Mouse (Mus musculus): ENCODE measurements around the gene Hist1h3c. TPM values are rescaled to one million over a fixed set of nuclear protein-coding genes. Genes with fewer than 3 reads are reported as not detected.

The Hist1h3c gene
- polyA plus RNA-seq, 1 experiment = 2.3 TPM

DNA sequence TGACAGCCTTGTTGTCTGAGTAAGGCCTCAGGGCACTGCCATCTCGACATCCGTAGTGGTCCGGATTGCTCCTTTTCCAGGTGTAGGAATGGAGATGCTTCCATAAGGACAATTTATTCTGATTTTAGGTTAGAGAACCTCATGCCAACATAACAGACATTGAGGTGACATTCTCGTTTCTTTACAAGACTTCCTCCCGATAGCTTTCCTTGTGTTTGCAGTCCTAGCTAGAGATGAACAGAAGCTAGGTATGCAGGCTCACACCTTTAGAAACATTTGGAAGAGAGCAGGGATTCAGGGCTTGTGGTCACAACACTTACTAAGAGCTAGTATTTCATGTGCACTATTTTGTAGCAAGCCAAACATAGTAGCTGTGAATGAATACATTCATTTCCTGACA is 2.2 kb downstream of the Hist1h3c start:
- Histone ChIP-seq H3K4me1 (ENCODE audit: control insufficient read depth, insufficient read depth, low read length) (peaks cover 12% of the 10 kb centered on the region), H3K4me3 (ENCODE audit: control insufficient read depth, low read depth, low read length) (no peak overlapping the region), H3K27ac (ENCODE audit: control insufficient read depth, insufficient read depth, low read depth, low read length) (no peak overlapping the region)

DNA sequence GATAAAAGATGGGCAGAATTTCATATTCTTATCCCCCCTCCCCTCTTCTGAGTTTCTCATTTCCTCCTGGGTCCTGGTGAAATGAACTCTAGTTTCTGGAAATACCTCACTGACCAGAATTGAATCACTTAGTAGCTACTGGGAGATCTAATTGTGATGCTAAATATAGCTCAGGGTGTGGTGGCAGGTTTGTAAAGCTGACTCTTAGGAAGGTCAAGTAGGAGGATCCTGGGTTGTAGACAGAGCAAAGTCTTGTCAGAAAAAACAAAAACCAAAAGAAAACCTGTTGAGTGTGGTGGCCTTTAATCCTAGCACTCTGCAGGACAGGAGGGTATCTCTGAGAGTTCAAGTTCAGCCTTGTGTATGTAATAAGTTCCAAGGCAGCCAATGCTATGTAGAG is 3.4 kb downstream of the Hist1h3c start:
- Histone ChIP-seq H3K4me1 (ENCODE audit: control insufficient read depth, insufficient read depth, low read length) (peaks cover 12% of the 10 kb centered on the region), H3K36me3 (ENCODE audit: control insufficient read depth, insufficient read depth, low read length) (no peaks in the 10 kb centered on the region), H3K4me3 (ENCODE audit: control insufficient read depth, low read depth, low read length) (no peak overlapping the region), H3K27ac (ENCODE audit: control insufficient read depth, insufficient read depth, low read depth, low read length) (no peak overlapping the region), H3K27me3 (ENCODE audit: control insufficient read depth, insufficient read depth, low read length) (no peaks in the 10 kb centered on the region)
- TF ChIP-seq CTCF (IDR thresholded peaks at IDR 0.05; ENCODE audit: control insufficient read depth, insufficient read depth, insufficient replicate concordance, low read depth, low read length) (no peak), POLR2A (IDR thresholded peaks at IDR 0.05; ENCODE audit: control insufficient read depth, low read depth, low read length) (no peak)

More for the DNA sequence above, 2.2 kb downstream of the Hist1h3c start:
- Histone ChIP-seq H3K36me3 (ENCODE audit: control insufficient read depth, insufficient read depth, low read length) (no peaks in the 10 kb centered on the region), H3K27me3 (ENCODE audit: control insufficient read depth, insufficient read depth, low read length) (no peaks in the 10 kb centered on the region)
- TF ChIP-seq POLR2A (IDR thresholded peaks at IDR 0.05; ENCODE audit: control insufficient read depth, low read depth, low read length) = no peak
- no peak for TF ChIP-seq CTCF (IDR thresholded peaks at IDR 0.05; ENCODE audit: control insufficient read depth, insufficient read depth, insufficient replicate concordance, low read depth, low read length)

- no peak overlapping the region for H3K4me3 ChIP-seq (ENCODE audit: control insufficient read depth, low read depth, low read length)
- TF ChIP-seq POLR2A (IDR thresholded peaks at IDR 0.05; ENCODE audit: control insufficient read depth, low read depth, low read length) = no peak
- no peak for TF ChIP-seq CTCF (IDR thresholded peaks at IDR 0.05; ENCODE audit: control insufficient read depth, insufficient read depth, insufficient replicate concordance, low read depth, low read length)
Observed at GRCm38 (mm10) chr13:23740910-23741309, 4.5 kb downstream of the Hist1h3c start.

DNA sequence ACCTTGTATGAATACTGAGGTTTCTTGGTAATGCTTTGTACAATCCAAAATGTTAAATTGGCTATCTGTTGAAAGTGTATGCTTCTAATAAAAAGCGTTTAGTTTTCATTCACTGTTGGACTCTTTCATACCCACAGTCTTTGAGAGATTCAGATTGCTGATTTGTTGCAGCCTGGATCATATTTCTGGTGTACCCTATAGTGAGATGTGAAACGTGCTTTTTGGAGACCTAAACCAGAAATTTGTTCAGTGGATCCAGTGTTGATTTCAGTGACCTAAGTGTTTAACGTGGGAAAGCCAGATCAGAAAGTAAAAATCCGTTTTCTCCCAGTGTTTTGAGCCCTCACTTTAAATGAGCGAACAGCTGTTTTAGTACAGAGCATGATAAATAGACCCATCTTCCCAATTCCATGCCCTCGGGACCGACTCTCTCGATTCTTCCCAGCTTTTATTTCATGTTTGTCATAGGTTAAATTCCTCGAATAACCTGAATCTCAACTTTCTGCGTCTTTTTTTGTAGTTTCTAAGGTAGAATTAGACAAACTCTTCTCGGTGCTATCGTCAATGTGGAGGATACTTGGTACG is 5.1 kb downstream of the Hist1h3c start:
- H3K4me3 ChIP-seq (ENCODE audit: control insufficient read depth, low read depth, low read length) = peak overlapping the region; percentile 83; the same call in 1 of the 2 replicates
- H3K36me3 ChIP-seq (ENCODE audit: control insufficient read depth, insufficient read depth, low read length) = no peaks in the 10 kb centered on the region
- H3K4me1 ChIP-seq (ENCODE audit: control insufficient read depth, insufficient read depth, low read length) = peaks cover 7% of the 10 kb centered on the region
- TF ChIP-seq POLR2A (IDR thresholded peaks at IDR 0.05; ENCODE audit: control insufficient read depth, low read depth, low read length) (no peak), CTCF (IDR thresholded peaks at IDR 0.05; ENCODE audit: control insufficient read depth, insufficient read depth, insufficient replicate concordance, low read depth, low read length) (no peak)
- H3K27ac ChIP-seq (ENCODE audit: control insufficient read depth, insufficient read depth, low read depth, low read length) = peak overlapping the region; percentile 86
- H3K27me3 ChIP-seq (ENCODE audit: control insufficient read depth, insufficient read depth, low read length) = no peaks in the 10 kb centered on the region

More at GRCm38 (mm10) chr13:23740910-23741309, 4.5 kb downstream of the Hist1h3c start:
- no peaks in the 10 kb centered on the region for H3K36me3 ChIP-seq (ENCODE audit: control insufficient read depth, insufficient read depth, low read length)
- no peak overlapping the region for H3K27ac ChIP-seq (ENCODE audit: control insufficient read depth, insufficient read depth, low read depth, low read length)
- H3K4me1 ChIP-seq (ENCODE audit: control insufficient read depth, insufficient read depth, low read length) = peaks cover 7% of the 10 kb centered on the region
- no peaks in the 10 kb centered on the region for H3K27me3 ChIP-seq (ENCODE audit: control insufficient read depth, insufficient read depth, low read length)

GRCm38 (mm10) chr13:23739922-23740252 is 5.5 kb downstream of the Hist1h3c start:
- Histone ChIP-seq H3K4me1 (ENCODE audit: control insufficient read depth, insufficient read depth, low read length) (peaks cover 7% of the 10 kb centered on the region), H3K27me3 (ENCODE audit: control insufficient read depth, insufficient read depth, low read length) (no peaks in the 10 kb centered on the region), H3K4me3 (ENCODE audit: control insufficient read depth, low read depth, low read length) (peak overlapping the region; percentile 83), H3K36me3 (ENCODE audit: control insufficient read depth, insufficient read depth, low read length) (no peaks in the 10 kb centered on the region), H3K27ac (ENCODE audit: control insufficient read depth, insufficient read depth, low read depth, low read length) (peak overlapping the region; percentile 86)
- TF ChIP-seq POLR2A (IDR thresholded peaks at IDR 0.05; ENCODE audit: control insufficient read depth, low read depth, low read length) (no peak), CTCF (IDR thresholded peaks at IDR 0.05; ENCODE audit: control insufficient read depth, insufficient read depth, insufficient replicate concordance, low read depth, low read length) (no peak)

DNA sequence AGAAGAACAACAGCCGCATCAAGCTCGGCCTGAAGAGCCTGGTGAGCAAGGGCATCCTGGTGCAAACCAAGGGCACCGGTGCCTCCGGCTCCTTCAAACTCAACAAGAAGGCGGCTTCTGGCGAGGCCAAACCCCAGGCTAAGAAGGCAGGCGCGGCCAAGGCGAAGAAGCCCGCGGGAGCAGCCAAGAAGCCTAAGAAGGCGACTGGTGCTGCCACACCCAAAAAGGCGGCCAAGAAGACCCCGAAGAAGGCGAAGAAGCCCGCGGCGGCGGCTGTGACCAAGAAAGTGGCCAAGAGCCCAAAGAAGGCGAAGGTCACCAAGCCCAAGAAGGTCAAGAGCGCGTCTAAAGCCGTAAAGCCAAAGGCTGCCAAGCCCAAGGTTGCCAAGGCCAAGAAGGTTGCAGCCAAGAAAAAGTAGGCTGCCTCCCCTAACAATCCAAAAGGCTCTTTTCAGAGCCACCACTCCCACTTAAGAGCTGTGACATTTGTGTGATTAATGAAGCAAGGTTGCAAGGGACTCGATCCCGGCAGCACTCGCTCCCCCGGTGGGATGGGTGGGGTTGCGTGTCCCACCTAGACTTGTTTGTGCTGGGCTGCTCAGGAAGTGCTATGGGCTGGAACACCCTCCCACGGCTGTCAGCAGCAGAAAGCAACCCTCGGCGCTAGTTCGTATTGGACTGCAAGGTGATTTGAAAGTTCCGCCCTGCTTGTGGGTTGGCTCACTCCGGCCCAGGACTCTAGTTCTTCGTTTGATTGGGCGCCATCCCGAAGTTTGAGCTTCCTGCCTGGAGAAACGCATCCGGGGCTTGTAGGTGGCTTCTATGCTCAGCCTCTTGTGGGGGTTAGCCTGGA is 6.1 kb downstream of the Hist1h3c start:
- H3K27ac ChIP-seq (ENCODE audit: control insufficient read depth, insufficient read depth, low read depth, low read length) = peak overlapping the region; percentile 90
- no peaks in the 10 kb centered on the region for H3K27me3 ChIP-seq (ENCODE audit: control insufficient read depth, insufficient read depth, low read length)
- H3K4me1 ChIP-seq (ENCODE audit: control insufficient read depth, insufficient read depth, low read length) = peaks cover 7% of the 10 kb centered on the region
- TF ChIP-seq POLR2A (IDR thresholded peaks at IDR 0.05; ENCODE audit: control insufficient read depth, low read depth, low read length) (peak; percentile 75), CTCF (IDR thresholded peaks at IDR 0.05; ENCODE audit: control insufficient read depth, insufficient read depth, insufficient replicate concordance, low read depth, low read length) (no peak)
- peak overlapping the region; percentile 83 for H3K4me3 ChIP-seq (ENCODE audit: control insufficient read depth, low read depth, low read length)
- no peaks in the 10 kb centered on the region for H3K36me3 ChIP-seq (ENCODE audit: control insufficient read depth, insufficient read depth, low read length)

DNA sequence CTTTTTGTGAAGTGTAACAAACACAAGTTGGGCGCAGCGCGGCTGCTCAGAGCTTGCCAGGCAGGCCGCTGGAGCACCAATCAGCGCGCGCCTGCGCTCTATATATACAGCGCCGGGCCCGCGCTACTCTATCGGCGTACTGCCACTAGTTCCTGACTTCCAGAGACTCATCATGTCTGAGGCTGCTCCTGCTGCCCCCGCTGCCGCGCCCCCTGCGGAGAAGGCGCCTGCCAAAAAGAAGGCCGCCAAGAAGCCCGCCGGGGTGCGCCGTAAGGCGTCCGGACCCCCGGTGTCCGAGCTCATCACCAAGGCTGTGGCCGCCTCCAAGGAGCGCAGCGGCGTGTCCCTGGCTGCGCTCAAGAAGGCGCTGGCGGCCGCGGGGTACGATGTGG is 6.7 kb downstream of the Hist1h3c start, which contains the start of gene Hist1h1c:
TSS of gene Hist1h1c (plus strand) at position 132 of the 392 bp plus-strand sequence.
- H3K4me3 ChIP-seq (ENCODE audit: control insufficient read depth, low read depth, low read length) = peak within 1 kb of the TSS; percentile 62
- H3K27ac ChIP-seq (ENCODE audit: control insufficient read depth, insufficient read depth, low read depth, low read length) = peak within 1 kb of the TSS; percentile 90
- no peaks in the 10 kb centered on the region for H3K36me3 ChIP-seq (ENCODE audit: control insufficient read depth, insufficient read depth, low read length)
- no peaks in the 10 kb centered on the region for H3K27me3 ChIP-seq (ENCODE audit: control insufficient read depth, insufficient read depth, low read length)
- H3K4me1 ChIP-seq (ENCODE audit: control insufficient read depth, insufficient read depth, low read length) = peaks cover 7% of the 10 kb centered on the region
- TF ChIP-seq POLR2A (IDR thresholded peaks at IDR 0.05; ENCODE audit: control insufficient read depth, low read depth, low read length) (peak; percentile 96), CTCF (IDR thresholded peaks at IDR 0.05; ENCODE audit: control insufficient read depth, insufficient read depth, insufficient replicate concordance, low read depth, low read length) (no peak)

Data from testis, adult 2 months (tissue).